Mouse (Mus musculus) layer of hippocampus, adult 2 months (tissue): ENCODE measurements around the gene Eefsec. TPM values are rescaled to one million over a fixed set of nuclear protein-coding genes. Genes with fewer than 3 reads are reported as not detected.
A peak's percentile ranks its signal among the peaks of the same experiment; 100 is the strongest.

Experiments used
- DNase-seq, 2 experiments: peaks; one replicate each; pipeline ENCODE4 v3.0.0; 2022; ENCODE audit warnings: low spot score in 2 of 2
- H3K27ac ChIP-seq: fragments of 200-600 bp; 2 replicates; pipeline ENCODE4 v1.8.1; 2022
- H3K4me3 ChIP-seq: fragments of 200-600 bp; 2 replicates; pipeline ENCODE4 v1.8.1; 2022; ENCODE audit warnings: mild to moderate bottlenecking
- CTCF ChIP-seq: fragments of 200-600 bp; conservative IDR thresholded peaks from 2 replicates; pipeline ENCODE4 v1.8.1; 2022; ENCODE audit warnings: antibody characterized with exemption, mild to moderate bottlenecking, moderate library complexity
- long read RNA-seq, 2 experiments: library from polyadenylated mRNA; stranded (forward); transcript quantifications; one replicate each; pipeline ENCODE4 v2.0.0; 2021; ENCODE audit warnings: borderline mapping rate in 2 of 2
- total RNA-seq, 2 experiments: library from RNA; stranded (reverse); gene quantifications; 2 replicates each; pipeline ENCODE4 v1.2.3; 2021

Eefsec gene
- 10 to 100 TPM; 27.5 to 29.4 TPM for total RNA-seq
- long read RNA-seq, experiment 1, transcript Eefsec-201 (7 exons, 2,679 nt) = major isoform, 25 of 35 reads
- long read RNA-seq, experiment 1, partial matches to known transcripts = 1 of 35 reads
- long read RNA-seq, experiment 1, other reads (novel, unspliced or antisense) = 9 of 35 reads
- long read RNA-seq, experiment 2, transcript Eefsec-201 (7 exons, 2,679 nt) = major isoform, 35 of 59 reads
- long read RNA-seq, experiment 2, partial matches to known transcripts = 1 of 59 reads
- long read RNA-seq, experiment 2, other reads (novel, unspliced or antisense) = 23 of 59 reads

- 0 out of 2 replicates have a peak, but pooled peaks have one; percentile 8 for TF ChIP-seq CTCF
- Histone ChIP-seq H3K4me3 (peak within 1 kb of the TSS; percentile 99), H3K27ac (peak within 1 kb of the TSS; percentile 90)
- DNase-seq = peak; percentile 66 to 81
Observed at GRCm38 (mm10) chr6:88446063-88447002, at the start of gene Eefsec. Gene Eefsec, minus strand, starts transcription at chr6:88446539.

- Histone ChIP-seq H3K27ac (no peak overlapping the region), H3K4me3 (no peak overlapping the region)
- DNase-seq = no peak
- no peak for TF ChIP-seq CTCF
Observed at GRCm38 (mm10) chr6:88493712-88494111, 47.4 kb upstream of the Eefsec start.

DNA sequence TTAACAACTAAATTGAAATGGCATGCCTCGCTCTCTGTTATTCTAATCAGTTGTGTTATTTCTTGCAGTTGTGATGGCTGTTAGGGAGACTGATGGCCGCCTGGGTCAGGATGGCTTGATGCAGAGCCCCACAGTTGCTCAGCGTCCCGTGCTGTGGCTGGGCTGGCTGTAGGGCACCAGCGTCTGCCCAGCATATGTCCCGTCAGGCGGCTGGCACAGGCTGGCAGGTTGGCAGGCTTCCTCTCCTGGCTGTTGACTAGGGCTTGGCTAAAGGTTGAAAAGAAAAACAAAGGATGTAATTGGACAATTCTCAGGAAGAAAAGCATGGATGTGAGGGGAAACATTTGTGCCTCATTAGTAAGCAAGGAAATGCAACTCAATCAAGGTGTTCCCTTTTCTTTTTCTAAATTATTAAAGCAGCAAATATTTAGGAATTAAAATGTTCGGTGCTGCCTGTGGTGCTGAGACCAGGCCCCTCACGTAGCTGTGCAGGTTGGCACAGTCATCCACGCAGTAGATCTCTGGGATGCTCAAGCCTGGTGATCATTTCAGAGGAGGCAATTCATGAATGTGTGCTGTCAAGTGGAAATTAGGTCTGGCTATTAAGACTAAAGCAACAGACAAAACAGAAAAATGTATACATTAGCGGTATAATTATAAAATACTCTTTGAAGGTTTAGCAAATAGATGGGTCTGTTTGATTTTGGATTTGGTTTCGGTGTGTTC is 44.5 kb upstream of the Eefsec start:
- peak overlapping the region; percentile 37; the same call in 1 of the 2 replicates for H3K27ac ChIP-seq
- no peak overlapping the region for H3K4me3 ChIP-seq
- TF ChIP-seq CTCF = no peak
- peak; percentile 53 to 60 for DNase-seq

GRCm38 (mm10) chr6:88489834-88490233 is 43.5 kb upstream of the Eefsec start:
- no peak for TF ChIP-seq CTCF
- Histone ChIP-seq H3K27ac (no peak overlapping the region), H3K4me3 (no peak overlapping the region)
- no peak for DNase-seq

GRCm38 (mm10) chr6:88489026-88489425 is 42.7 kb upstream of the Eefsec start:
- DNase-seq = peak in 1 of 2 experiments; percentile 37
- Histone ChIP-seq H3K27ac (no peak overlapping the region), H3K4me3 (no peak overlapping the region)
- TF ChIP-seq CTCF = no peak

- H3K4me3 ChIP-seq = no peak overlapping the region
- peak; percentile 74 for TF ChIP-seq CTCF
- no peak overlapping the region for H3K27ac ChIP-seq
- DNase-seq = peak; percentile 65 to 66
Observed at GRCm38 (mm10) chr6:88486893-88487292, 40.6 kb upstream of the Eefsec start.

- Histone ChIP-seq H3K27ac (no peak overlapping the region), H3K4me3 (no peak overlapping the region)
- no peak for TF ChIP-seq CTCF
- no peak for DNase-seq
Observed at GRCm38 (mm10) chr6:88485378-88485777, 39.0 kb upstream of the Eefsec start.

- H3K4me3 ChIP-seq = no peak overlapping the region
- H3K27ac ChIP-seq = no peak overlapping the region
- no peak for TF ChIP-seq CTCF
- DNase-seq = no peak
Observed at GRCm38 (mm10) chr6:88483913-88484312, 37.6 kb upstream of the Eefsec start.

- Histone ChIP-seq H3K27ac (no peak overlapping the region), H3K4me3 (no peak overlapping the region)
- DNase-seq = no peak
- TF ChIP-seq CTCF = no peak
Observed at GRCm38 (mm10) chr6:88483111-88483510, 36.8 kb upstream of the Eefsec start.

- no peak for DNase-seq
- Histone ChIP-seq H3K4me3 (no peak overlapping the region), H3K27ac (no peak overlapping the region)
- no peak for TF ChIP-seq CTCF
Observed at GRCm38 (mm10) chr6:88480421-88480820, 34.1 kb upstream of the Eefsec start.

DNA sequence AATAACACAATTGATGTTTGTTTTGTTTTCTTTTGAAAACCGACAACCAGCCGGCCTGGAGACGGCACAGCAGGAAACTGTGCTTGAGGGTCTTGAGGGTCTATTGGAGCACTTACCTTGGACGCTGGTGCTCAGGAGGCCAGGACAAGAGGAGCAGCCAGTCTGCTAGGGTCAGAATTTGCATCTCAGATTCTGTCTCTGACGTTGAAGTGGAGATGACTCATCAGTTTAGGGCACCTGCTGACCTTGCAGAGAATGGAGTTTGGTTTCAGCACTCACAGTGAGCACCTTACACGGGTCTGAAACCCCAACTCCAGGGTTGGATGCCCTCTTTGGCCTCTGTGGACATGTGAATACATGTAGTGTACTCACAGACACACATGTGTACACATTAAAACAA is 23.5 kb upstream of the Eefsec start:
- no peak overlapping the region for H3K27ac ChIP-seq
- no peak overlapping the region for H3K4me3 ChIP-seq
- no peak for TF ChIP-seq CTCF
- no peak for DNase-seq

DNA sequence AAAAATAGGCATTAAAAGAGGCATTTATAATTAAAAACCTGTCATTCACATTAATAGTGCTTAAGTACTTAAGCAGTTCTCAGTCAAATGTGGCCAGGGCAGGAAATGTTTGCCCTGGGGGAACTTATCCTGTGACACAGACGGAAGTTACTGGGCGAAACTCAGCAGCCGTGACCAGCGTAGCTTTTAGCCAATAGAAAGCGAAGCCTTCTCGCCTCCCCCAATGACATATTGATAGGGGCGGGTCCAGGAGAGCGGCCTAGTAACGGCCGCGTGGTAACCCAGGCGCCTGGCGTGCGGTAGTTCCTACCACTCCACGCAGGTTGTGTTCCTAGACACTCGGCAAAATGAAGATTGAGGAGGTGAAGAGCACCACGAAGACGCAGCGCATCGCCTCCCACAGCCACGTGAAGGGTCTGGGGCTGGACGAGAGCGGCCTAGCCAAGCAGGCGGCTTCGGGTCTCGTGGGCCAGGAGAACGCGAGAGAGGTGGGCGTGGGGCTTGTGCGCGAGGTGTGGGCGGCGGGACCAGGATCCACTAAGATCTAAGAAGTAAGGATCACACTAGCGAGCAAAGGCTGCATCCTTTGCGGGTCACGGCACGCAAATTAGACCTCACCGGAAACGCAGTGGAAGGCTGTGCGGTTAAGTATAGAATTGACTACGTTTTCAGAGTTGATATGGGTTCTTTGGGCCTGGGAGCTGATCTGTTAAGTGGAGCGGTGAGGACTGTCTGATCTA is 19.0 kb upstream of the Eefsec start, which contains the start of gene Ruvbl1:
Gene Ruvbl1, plus strand, starts transcription at position 229 of the 740 bp plus-strand sequence.
- H3K27ac ChIP-seq = peak within 1 kb of the TSS; percentile 73
- peak; percentile 92 to 95 for DNase-seq

More for the DNA sequence above, 19.0 kb upstream of the Eefsec start, which contains the start of gene Ruvbl1:
- peak within 1 kb of the TSS; percentile 68 for H3K4me3 ChIP-seq
- TF ChIP-seq CTCF = no peak
